Mouse (Mus musculus): ENCODE measurements around the gene Tenm4. TPM values are rescaled to one million over a fixed set of nuclear protein-coding genes. Genes with fewer than 3 reads are reported as not detected.

The Tenm4 gene
- total RNA-seq, 2 experiments from 2014 or later, result 14.3 to 18.7 TPM

DNA sequence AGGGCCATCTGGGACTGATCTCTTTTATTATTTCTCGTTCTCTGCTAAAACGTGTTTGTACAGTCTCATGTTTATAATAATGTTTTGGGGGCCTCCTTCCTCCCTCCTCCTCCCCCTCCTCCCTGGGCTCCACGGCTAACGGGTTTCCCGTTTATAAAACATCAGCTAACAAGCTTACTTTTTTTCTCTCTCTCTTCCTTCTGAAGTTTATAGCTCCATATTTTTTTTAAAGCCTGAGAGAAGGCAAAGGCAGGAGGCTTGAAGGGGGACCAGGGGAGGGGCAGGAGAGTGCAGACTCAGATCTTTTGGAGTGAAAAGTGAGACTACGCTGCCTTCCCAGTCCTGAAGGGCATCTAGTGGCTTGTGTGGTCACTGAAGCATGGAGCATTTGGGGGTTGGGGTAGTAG, 604.0 kb downstream of the Tenm4 start:
- DNase-seq, result no peak

DNA sequence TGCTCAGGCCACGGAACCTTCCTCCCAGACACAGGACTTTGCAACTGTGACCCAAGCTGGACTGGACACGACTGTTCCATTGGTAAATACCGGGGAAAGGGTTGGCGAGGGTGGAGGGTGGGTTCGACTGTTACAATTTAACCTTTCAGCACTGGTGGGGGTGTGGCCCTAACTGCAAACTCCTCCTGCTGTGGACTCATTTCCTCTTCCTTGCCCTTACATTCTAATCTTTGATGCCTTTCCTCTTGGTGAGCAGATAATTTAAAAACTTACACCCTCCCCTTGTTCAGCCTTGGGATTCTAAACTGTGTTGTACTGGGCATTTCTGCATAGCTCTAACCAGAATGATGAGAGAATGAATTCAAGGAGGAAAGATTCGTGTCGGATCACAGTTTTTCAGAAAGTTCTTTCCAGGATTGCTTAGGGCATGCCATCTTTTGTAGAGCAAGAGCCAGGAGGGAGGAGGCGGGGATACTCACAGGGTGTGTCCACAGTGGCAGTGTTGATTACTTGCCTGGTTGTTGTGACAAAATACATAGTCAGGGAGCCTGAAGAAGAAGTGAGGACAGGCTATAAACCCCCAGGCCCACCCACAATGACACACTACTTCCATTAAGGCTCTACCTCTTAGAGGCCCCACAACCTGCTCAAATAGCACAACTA, 607.0 kb downstream of the Tenm4 start:
- DNase-seq, result no peak

GRCm38 (mm10) chr7:96778601-96778969, 607.5 kb downstream of the Tenm4 start:
- peak; percentile 55 to 77 for DNase-seq

GRCm38 (mm10) chr7:96780556-96780955, 609.5 kb downstream of the Tenm4 start:
- DNase-seq, result peak; percentile 39 to 44

- no peak for DNase-seq
Measured at GRCm38 (mm10) chr7:96781068-96781467, 610.0 kb downstream of the Tenm4 start.

- DNase-seq, result no peak
Measured at GRCm38 (mm10) chr7:96782686-96783085, 611.6 kb downstream of the Tenm4 start.

DNA sequence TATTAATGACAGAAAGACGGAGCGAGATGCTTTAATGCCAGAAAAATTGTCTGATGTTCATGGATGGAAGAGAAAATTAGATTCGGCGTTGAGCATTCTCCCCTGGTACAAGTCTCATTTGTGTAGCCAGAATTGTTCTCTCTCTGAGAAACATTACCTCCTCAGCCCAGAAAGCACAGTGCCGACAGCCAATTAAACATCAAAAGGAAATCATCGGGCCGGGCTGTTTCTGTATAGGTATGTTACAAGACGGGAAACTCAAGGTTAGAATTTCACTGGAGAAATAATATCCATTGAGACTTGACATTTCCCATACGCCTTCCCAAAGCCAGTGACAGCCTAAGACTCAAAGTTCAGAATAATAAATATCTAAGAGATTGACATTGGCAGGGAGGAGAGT, 614.8 kb downstream of the Tenm4 start:
- DNase-seq, result no peak

DNA sequence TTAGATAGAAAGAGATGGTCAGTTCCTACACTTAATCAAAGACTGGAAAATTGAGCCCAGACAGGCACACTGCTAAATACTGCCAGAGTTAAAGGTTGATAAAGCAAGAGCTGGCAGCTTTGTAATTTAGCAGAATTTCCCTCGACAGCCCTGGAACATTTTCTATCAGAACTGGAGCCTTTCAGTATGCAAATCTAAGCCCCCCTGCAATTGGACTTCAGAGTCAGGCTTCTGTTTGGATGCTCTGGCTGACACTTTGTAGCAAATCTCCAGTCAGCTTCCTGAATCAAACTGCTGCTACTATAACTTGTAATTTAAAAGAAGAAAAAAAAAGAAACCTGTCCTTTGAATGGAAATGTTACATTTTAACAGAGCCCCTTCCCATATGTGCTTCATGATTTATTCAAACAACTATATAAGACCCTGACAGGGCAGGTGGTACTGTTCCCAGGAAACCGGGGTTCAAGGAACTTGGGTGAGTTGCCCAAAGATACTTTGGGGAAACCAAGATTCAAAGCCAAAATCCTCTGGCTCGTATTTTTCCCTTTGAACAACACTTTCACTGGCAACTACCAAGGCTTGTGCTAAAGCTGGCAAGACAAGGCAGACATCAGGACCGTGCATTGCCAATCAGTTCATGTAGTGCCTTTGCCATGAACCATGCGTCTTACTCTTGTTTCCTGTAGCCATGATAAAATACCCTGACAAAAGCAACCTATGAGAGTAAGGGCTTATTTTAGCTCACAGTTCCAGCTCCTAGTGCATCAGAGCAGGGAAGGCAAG, 615.4 kb downstream of the Tenm4 start:
- DNase-seq, result no peak

DNA sequence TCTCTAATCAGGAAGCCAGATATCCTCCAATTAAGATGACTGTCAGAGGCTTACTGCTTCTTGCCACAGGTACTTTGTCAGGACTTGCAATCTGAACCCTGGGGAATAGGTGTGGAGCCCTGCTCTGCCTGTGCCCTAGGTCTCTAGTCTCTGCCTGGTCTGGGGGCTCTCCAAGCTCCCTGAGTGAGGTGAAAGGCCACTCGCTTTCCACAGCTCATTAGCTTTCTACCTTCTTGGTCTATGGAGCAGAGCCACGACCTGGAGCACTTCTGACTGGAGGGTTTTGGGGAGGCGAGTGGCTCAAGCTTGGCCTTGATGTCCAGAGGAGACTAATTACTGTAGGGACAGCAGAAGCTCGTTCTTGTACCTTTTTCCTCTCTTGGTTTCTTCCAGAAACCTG, 617.1 kb downstream of the Tenm4 start:
- DNase-seq, result no peak

- DNase-seq, result no peak
Measured at GRCm38 (mm10) chr7:96790326-96790725, 619.3 kb downstream of the Tenm4 start.

GRCm38 (mm10) chr7:96792456-96793229, 621.6 kb downstream of the Tenm4 start:
- DNase-seq, result no peak

DNA sequence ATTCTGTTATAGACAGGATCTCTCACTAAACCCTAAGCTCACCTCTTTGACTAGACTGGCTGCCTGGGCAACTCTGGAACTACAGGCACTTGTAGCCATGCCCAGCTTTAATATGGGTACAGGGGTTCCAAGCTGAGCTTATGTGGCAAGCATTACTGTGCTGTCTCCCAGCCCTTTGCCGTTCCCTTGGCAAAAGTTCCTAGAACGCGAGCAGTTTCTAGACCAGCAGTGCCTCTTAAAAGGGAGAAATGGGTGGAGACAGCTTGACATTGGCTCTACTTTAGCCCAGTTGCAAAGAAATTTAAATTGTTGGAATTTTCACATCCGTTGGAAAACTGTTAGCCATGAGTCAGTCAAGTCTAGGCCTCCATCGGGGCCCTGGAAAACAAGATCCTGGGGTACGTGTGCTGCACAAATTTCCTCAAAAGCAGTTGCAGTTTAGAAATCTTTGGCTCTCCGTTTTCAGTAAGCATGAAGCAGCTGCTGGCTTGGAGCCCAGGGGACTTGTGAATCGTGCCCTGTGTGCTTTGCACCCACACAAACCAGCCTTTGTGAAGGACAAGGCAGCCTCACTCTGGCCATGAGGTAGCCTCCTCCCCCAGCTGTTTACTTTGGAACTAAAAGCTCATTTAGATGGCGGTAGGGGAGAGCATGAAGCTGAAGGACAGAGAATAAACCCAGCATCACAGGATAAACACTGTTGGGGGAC, 625.1 kb downstream of the Tenm4 start:
- DNase-seq, result peak; percentile 90 to 93

DNA sequence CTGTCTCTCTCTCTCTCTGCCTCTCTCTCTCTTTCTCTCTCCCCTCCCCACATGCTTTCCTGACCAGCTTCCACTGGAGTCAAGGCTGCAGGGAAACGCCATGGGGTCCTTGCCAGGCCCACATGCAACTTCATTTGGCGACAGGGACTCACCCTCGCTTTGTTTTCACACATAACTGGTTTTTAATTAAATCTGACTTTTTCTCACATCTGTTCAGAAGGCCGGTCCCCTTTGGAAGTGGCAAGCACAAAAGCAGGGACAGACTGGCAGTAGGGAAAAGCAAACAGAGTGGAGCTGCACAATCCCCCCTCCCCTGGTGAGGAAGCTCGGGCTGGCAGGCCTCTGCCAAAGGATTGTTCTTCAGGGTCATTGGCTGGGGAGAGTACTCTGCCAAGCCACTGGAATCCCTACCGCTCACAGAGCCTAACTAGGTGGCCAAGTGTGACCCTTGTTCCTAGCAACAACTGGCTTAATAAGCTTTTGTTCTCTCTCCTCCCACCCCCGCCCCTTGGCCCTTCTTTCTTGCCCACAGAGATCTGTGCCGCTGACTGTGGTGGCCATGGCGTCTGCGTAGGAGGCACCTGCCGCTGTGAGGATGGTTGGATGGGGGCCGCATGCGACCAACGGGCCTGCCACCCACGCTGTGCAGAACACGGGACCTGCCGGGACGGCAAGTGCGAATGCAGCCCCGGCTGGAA, 625.9 kb downstream of the Tenm4 start:
- DNase-seq, result peak; percentile 72 to 75

GRCm38 (mm10) chr7:96797716-96798332, 626.8 kb downstream of the Tenm4 start:
- no peak for DNase-seq

GRCm38 (mm10) chr7:96799816-96800215, 628.8 kb downstream of the Tenm4 start:
- DNase-seq, result peak in 1 of 2 experiments; percentile 11

- DNase-seq, result peak; percentile 68 to 69
Measured at GRCm38 (mm10) chr7:96801368-96801767, 630.3 kb downstream of the Tenm4 start.

DNA sequence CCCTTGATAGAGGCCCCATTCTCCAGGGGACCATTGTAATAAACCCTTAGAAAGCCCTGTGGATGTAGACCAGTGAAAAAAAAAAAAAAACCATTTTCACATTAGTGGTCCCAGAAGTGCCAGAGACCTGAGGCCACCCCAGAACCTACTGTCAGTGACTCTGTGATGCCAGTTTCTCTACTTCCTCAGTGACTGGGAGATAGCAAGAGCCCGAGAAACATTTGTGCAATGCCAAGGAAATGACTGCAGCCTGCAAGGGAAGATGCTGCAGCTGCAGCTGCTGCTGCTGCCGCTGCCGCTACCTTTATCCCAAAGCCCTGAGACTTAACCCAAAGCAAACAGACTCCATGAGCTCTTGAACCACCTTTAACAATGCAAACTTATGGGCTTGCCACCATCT, 631.2 kb downstream of the Tenm4 start:
- DNase-seq, result no peak

- DNase-seq, result no peak
Measured at GRCm38 (mm10) chr7:96806561-96806960, 635.5 kb downstream of the Tenm4 start.

GRCm38 (mm10) chr7:96807281-96808058, 636.4 kb downstream of the Tenm4 start:
- no peak for DNase-seq

GRCm38 (mm10) chr7:96808059-96808646, 637.1 kb downstream of the Tenm4 start:
- no peak for DNase-seq

Measured in adrenal gland, postnatal 36 days (tissue).